Mouse (Mus musculus) small intestine, adult 2 months (tissue): ENCODE measurements around the gene Lcn5. TPM values are rescaled to one million over a fixed set of nuclear protein-coding genes. Genes with fewer than 3 reads are reported as not detected.

Source experiments
- H3K27ac ChIP-seq: fragments of 200-500 bp; 2 replicates; pipeline ENCODE4 v1.5.1; 2012; ENCODE audit warnings: low read depth, low read length, control low read depth, inconsistent platforms; ENCODE audit not compliant: insufficient read depth
- H3K27me3 ChIP-seq: fragments of 200-500 bp; 2 replicates; pipeline ENCODE4 v1.6.1; 2012; ENCODE audit warnings: mild to moderate bottlenecking, moderate library complexity, low read length, inconsistent platforms; ENCODE audit not compliant: control insufficient read depth, insufficient read depth
- H3K36me3 ChIP-seq: fragments of 200-500 bp; 2 replicates; pipeline ENCODE4 v1.6.1; 2012; ENCODE audit warnings: mild to moderate bottlenecking, low read length, control low read depth, inconsistent platforms; ENCODE audit not compliant: control insufficient read depth, insufficient read depth
- H3K4me1 ChIP-seq: fragments of 200-500 bp; 2 replicates; pipeline ENCODE4 v1.6.1; 2012; ENCODE audit warnings: low read length, inconsistent platforms, mixed read lengths; ENCODE audit not compliant: control insufficient read depth, insufficient read depth, insufficient read length
- H3K4me3 ChIP-seq: fragments of 200-500 bp; 2 replicates; pipeline ENCODE4 v1.5.1; 2012; ENCODE audit warnings: low read depth, mild to moderate bottlenecking, control low read depth, inconsistent platforms, low read length, moderate library complexity
- CTCF ChIP-seq: fragments of 200-500 bp; IDR thresholded peaks from 2 replicates; pipeline ENCODE4 v1.5.1; 2012; ENCODE audit warnings: low read depth, mild to moderate bottlenecking, control low read depth, inconsistent platforms, low read length, moderate library complexity, mixed read lengths; ENCODE audit not compliant: insufficient replicate concordance, insufficient read length; ENCODE audit errors: extremely low read depth
- POLR2A ChIP-seq: fragments of 200-500 bp; IDR thresholded peaks from 2 replicates; pipeline ENCODE4 v1.6.1; 2012; ENCODE audit warnings: low read depth, mild to moderate bottlenecking, control low read depth, inconsistent platforms, low read length, moderate library complexity
- WGBS: fragments of 180-500 bp; shearing (Covaris S2); methylation state at CpG from one replicate; pipeline ENCODE4 v1.1.7; 2018; 5-methylcytosine and 5-hydroxymethylcytosine counted together
- polyA plus RNA-seq: library from polyadenylated mRNA; depleted of rRNA; stranded (reverse); fragments of >200 nt; gene quantifications from 2 replicates; pipeline ENCODE4 v1.2.3, GENCODE M21; 2012

The Lcn5 gene
- polyA plus RNA-seq, 1 experiment = not detected

GRCm38 (mm10) chr2:25654502-25654901, 3.2 kb upstream of the Lcn5 start:
- no peaks in the 10 kb centered on the region for H3K36me3 ChIP-seq
- 40% methylated on average over 1 of the region's 1 CpGs for WGBS

GRCm38 (mm10) chr2:25656691-25657090, 1.1 kb upstream of the Lcn5 start:
- Histone ChIP-seq H3K36me3 (no peaks in the 10 kb centered on the region), H3K4me1 (peaks cover 3% of the 10 kb centered on the region; the same call in 1 of the 2 replicates), H3K27ac (no peak overlapping the region), H3K27me3 (no peaks in the 10 kb centered on the region), H3K4me3 (no peak overlapping the region)
- TF ChIP-seq POLR2A (no peak), CTCF (no peak)
- WGBS = 84% methylated on average over 4 of the region's 4 CpGs

More at GRCm38 (mm10) chr2:25654502-25654901, 3.2 kb upstream of the Lcn5 start:
- H3K27me3 ChIP-seq = no peaks in the 10 kb centered on the region
- no peak overlapping the region for H3K27ac ChIP-seq
- H3K4me1 ChIP-seq = peaks cover 3% of the 10 kb centered on the region; the same call in 1 of the 2 replicates
- no peak for TF ChIP-seq CTCF
- no peak for TF ChIP-seq POLR2A
- H3K4me3 ChIP-seq = no peak overlapping the region

GRCm38 (mm10) chr2:25657246-25657645, 506 bp upstream of the Lcn5 start:
- no peak overlapping the region for H3K27ac ChIP-seq
- WGBS = 61% methylated on average over 4 of the region's 4 CpGs
- no peaks in the 10 kb centered on the region for H3K27me3 ChIP-seq
- H3K36me3 ChIP-seq = no peaks in the 10 kb centered on the region
- H3K4me3 ChIP-seq = no peak overlapping the region
- H3K4me1 ChIP-seq = peaks cover 3% of the 10 kb centered on the region; the same call in 1 of the 2 replicates
- TF ChIP-seq POLR2A = no peak
- no peak for TF ChIP-seq CTCF

- Histone ChIP-seq H3K4me3 (no peak overlapping the region), H3K4me1 (peaks cover 3% of the 10 kb centered on the region; the same call in 1 of the 2 replicates), H3K27me3 (no peaks in the 10 kb centered on the region), H3K27ac (no peak overlapping the region), H3K36me3 (no peaks in the 10 kb centered on the region)
- 89% methylated on average over 8 of the region's 8 CpGs for WGBS
- TF ChIP-seq CTCF (no peak), POLR2A (no peak)
Observed at GRCm38 (mm10) chr2:25660279-25660678, 2.5 kb downstream of the Lcn5 start.

GRCm38 (mm10) chr2:25661245-25661970, 3.7 kb downstream of the Lcn5 start:
- TF ChIP-seq POLR2A (no peak), CTCF (no peak)
- WGBS = 72% methylated on average over 6 of the region's 6 CpGs

GRCm38 (mm10) chr2:25663511-25663910, 5.8 kb downstream of the Lcn5 start:
- Histone ChIP-seq H3K27me3 (no peaks in the 10 kb centered on the region), H3K4me1 (peaks cover under 1% of the 10 kb centered on the region; the same call in 1 of the 2 replicates), H3K27ac (no peak overlapping the region), H3K36me3 (no peaks in the 10 kb centered on the region), H3K4me3 (no peak overlapping the region)
- TF ChIP-seq POLR2A (no peak), CTCF (peak; percentile 48; the same call in 1 of the 2 replicates)
- WGBS = 59% methylated on average over 1 of the region's 1 CpGs

More at GRCm38 (mm10) chr2:25661245-25661970, 3.7 kb downstream of the Lcn5 start:
- Histone ChIP-seq H3K36me3 (no peaks in the 10 kb centered on the region), H3K4me3 (no peak overlapping the region), H3K4me1 (peaks cover 3% of the 10 kb centered on the region; the same call in 1 of the 2 replicates), H3K27ac (no peak overlapping the region), H3K27me3 (no peaks in the 10 kb centered on the region)

- H3K36me3 ChIP-seq = no peaks in the 10 kb centered on the region
- H3K4me3 ChIP-seq = no peak overlapping the region
- no peak overlapping the region for H3K27ac ChIP-seq
- WGBS = 82% methylated on average over 5 of the region's 5 CpGs
- H3K27me3 ChIP-seq = no peaks in the 10 kb centered on the region
- H3K4me1 ChIP-seq = no peaks in the 10 kb centered on the region
- TF ChIP-seq POLR2A (no peak), CTCF (no peak)
Observed at GRCm38 (mm10) chr2:25664125-25664524, 6.4 kb downstream of the Lcn5 start.
